Mouse (Mus musculus) forebrain, embryonic 15.5 days (tissue): Measurements from ENCODE around the gene Fbn1. TPM values are rescaled to one million over a fixed set of nuclear protein-coding genes. Genes with fewer than 3 reads are reported as not detected.
A peak's percentile ranks its signal among the peaks of the same experiment; 100 is the strongest.

Experiments
- ATAC-seq: fragments of 200-750 bp; cut with Nextera tagmentation; replicated peaks from 2 replicates; pipeline ENCODE4 v1.8.0; 2017; ENCODE audit warnings: mild to moderate bottlenecking, moderate TSS enrichment, moderate library complexity
- H3K27ac ChIP-seq: fragments of 300-500 bp; sonication (generic); replicated peaks from 2 replicates; pipeline ENCODE4 v1.5.1; 2015; ENCODE audit warnings: mild to moderate bottlenecking, inconsistent platforms
- H3K27me3 ChIP-seq: fragments of 300-500 bp; sonication (generic); 2 replicates; pipeline ENCODE4 v1.6.1; 2015; ENCODE audit warnings: inconsistent platforms
- H3K36me3 ChIP-seq: fragments of 300-500 bp; sonication (generic); 2 replicates; pipeline ENCODE4 v1.6.1; 2015; ENCODE audit warnings: mild to moderate bottlenecking, inconsistent platforms
- H3K4me1 ChIP-seq: fragments of 300-500 bp; sonication (generic); 2 replicates; pipeline ENCODE4 v1.6.1; 2015; ENCODE audit warnings: inconsistent platforms
- H3K4me2 ChIP-seq: fragments of 300-500 bp; sonication (generic); replicated peaks from 2 replicates; pipeline ENCODE4 v1.6.1; 2015; ENCODE audit warnings: mild to moderate bottlenecking, inconsistent platforms
- H3K4me3 ChIP-seq: fragments of 300-500 bp; sonication (generic); 2 replicates; pipeline ENCODE4 v1.5.1; 2015; ENCODE audit warnings: mild to moderate bottlenecking, inconsistent platforms
- H3K9ac ChIP-seq: fragments of 300-500 bp; sonication (generic); replicated peaks from 2 replicates; pipeline ENCODE4 v1.6.1; 2015; ENCODE audit warnings: mild to moderate bottlenecking, inconsistent platforms
- H3K9me3 ChIP-seq: fragments of 300-500 bp; sonication (generic); 2 replicates; pipeline ENCODE4 v1.6.1; 2016; ENCODE audit warnings: inconsistent platforms
- WGBS: fragments of 180-500 bp; shearing (Covaris S2); methylation state at CpG from one replicate; pipeline ENCODE4 v1.1.7; 2015; ENCODE audit warnings: mixed read lengths; 5-methylcytosine and 5-hydroxymethylcytosine counted together
- polyA plus RNA-seq: library from polyadenylated mRNA; unstranded; fragments of >200 nt; fragmentation: Nextera tagmentation; extraction: Ambion mirVana; gene quantifications from 2 replicates; pipeline ENCODE4 v1.2.1, GENCODE M21; 2015

Gene Fbn1
- polyA plus RNA-seq, 1 experiment from 2014 or later, result 2.2 TPM

DNA sequence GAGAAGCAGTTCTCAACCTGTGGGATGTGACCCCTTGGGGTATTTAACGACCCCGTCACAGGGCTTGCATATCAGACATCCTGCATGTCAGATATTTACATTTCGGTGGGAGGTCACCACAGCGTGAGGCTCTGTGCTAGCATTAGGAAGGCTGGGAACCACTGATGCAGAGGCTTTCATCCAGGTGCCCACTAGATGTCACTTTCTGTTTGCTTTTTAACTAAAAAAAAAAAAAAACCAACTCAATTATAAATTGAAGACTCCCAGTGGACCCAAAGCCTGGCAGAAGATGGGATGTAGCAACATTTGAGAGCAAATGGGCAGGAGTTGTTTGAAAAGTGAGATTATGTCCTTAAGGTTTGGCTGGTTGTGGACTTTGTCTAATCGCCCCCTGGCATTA, 244.7 kb downstream of the Fbn1 start:
- H3K9ac ChIP-seq, result no peak overlapping the region
- no peak overlapping the region for H3K27ac ChIP-seq
- H3K9me3 ChIP-seq, result no peaks in the 10 kb centered on the region
- H3K36me3 ChIP-seq, result peaks cover 3% of the 10 kb centered on the region; the same call in 1 of the 2 replicates
- ATAC-seq, result peak; percentile 60; the same call in 1 of the 2 replicates
- H3K27me3 ChIP-seq, result no peaks in the 10 kb centered on the region
- H3K4me2 ChIP-seq, result no peak overlapping the region
- no peaks in the 10 kb centered on the region; the same call in 1 of the 2 replicates for H3K4me1 ChIP-seq
- 34% methylated on average over 5 of the region's 5 CpGs for WGBS
- no peak overlapping the region for H3K4me3 ChIP-seq

DNA sequence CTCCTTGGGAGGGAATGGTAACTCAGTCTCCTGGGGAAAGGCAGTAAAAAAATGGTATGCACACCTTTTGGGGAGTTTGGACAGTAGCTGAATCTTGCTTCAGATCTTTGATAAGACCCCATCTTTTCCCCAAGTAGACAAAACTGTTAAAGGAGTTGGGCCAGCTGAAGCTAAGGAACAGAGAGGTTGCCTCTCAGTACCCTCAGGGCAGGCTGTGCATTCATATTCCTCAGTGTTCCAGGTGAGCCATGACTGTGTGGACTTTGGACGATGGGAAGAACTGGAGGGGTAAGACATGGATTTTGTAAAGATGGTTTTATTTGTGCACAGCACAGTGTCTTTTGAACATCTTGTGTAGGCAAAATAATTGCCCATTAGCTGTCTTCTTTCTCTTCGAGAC, 247.5 kb downstream of the Fbn1 start:
- Histone ChIP-seq H3K4me3 (no peak overlapping the region), H3K27ac (no peak overlapping the region), H3K27me3 (no peaks in the 10 kb centered on the region), H3K9ac (no peak overlapping the region), H3K36me3 (peaks cover 16% of the 10 kb centered on the region; the same call in 1 of the 2 replicates), H3K4me2 (no peak overlapping the region), H3K9me3 (no peaks in the 10 kb centered on the region), H3K4me1 (no peaks in the 10 kb centered on the region; the same call in 1 of the 2 replicates)
- WGBS, result 85% methylated on average over 2 of the region's 2 CpGs
- no peak for ATAC-seq

DNA sequence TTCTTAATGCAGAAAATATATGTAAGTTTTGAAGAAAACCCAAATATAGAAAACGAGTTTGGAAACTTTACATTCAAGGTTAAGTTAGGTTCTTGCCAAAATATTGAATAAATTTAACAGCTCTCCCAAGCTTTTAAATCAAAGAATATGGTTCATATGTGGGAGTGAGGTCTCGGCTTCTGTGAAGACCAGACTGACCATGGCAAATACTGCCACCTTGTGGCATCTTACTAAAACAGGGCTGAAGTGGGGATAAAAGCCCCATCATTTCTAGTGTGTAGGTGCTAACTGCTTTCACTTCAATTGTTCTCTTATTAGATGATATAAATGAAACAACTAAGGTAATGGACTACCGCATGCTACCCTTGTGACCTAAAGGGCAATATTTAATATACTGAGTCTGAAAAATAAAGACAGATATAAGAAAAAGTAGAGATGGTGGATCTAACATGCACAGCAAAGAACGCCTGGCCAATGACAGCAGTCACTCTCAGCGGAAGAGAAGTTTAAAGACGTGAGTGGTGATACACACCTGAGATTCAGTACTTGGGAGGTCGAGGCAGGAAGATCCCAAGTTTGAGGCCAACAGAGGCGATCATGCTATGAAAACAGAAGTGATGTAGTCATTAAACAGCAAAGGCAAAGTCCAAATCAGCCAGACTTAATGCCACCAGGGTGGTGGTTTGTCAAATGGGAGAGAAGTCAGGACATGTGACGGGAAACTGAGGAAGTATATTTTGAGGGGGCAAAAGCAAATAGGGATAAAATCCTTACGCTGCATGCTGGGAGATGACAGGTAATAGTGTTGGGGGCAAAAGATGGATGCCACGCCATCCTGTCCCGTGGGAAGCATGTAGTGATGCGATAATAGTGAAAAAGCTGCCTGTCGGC, 248.3 kb downstream of the Fbn1 start:
- no peak for ATAC-seq
- Histone ChIP-seq H3K4me2 (no peak overlapping the region), H3K4me1 (no peaks in the 10 kb centered on the region; the same call in 1 of the 2 replicates), H3K36me3 (peaks cover 19% of the 10 kb centered on the region), H3K27ac (no peak overlapping the region), H3K9ac (no peak overlapping the region), H3K4me3 (no peak overlapping the region), H3K27me3 (no peaks in the 10 kb centered on the region), H3K9me3 (no peaks in the 10 kb centered on the region)
- 86% methylated on average over 14 of the region's 14 CpGs for WGBS

GRCm38 (mm10) chr2:125255886-125256285, 251.9 kb downstream of the Fbn1 start:
- no peaks in the 10 kb centered on the region for H3K9me3 ChIP-seq
- H3K4me1 ChIP-seq, result no peaks in the 10 kb centered on the region
- H3K9ac ChIP-seq, result no peak overlapping the region
- no peak overlapping the region for H3K4me3 ChIP-seq
- no peak overlapping the region for H3K27ac ChIP-seq
- no peak for ATAC-seq
- no peak overlapping the region for H3K4me2 ChIP-seq
- WGBS, result 98% methylated on average over 3 of the region's 3 CpGs
- no peaks in the 10 kb centered on the region for H3K27me3 ChIP-seq
- H3K36me3 ChIP-seq, result peaks cover 31% of the 10 kb centered on the region

- no peak for ATAC-seq
- H3K36me3 ChIP-seq, result peaks cover 31% of the 10 kb centered on the region
- no peak overlapping the region for H3K9ac ChIP-seq
- H3K4me1 ChIP-seq, result no peaks in the 10 kb centered on the region
- no peak overlapping the region for H3K4me3 ChIP-seq
- no peaks in the 10 kb centered on the region for H3K27me3 ChIP-seq
- WGBS, result 95% methylated on average over 3 of the region's 3 CpGs
- H3K4me2 ChIP-seq, result no peak overlapping the region
- H3K27ac ChIP-seq, result no peak overlapping the region
- no peaks in the 10 kb centered on the region for H3K9me3 ChIP-seq
These were observed 253.2 kb downstream of the Fbn1 start for GRCm38 (mm10) chr2:125254630-125255029.

- Histone ChIP-seq H3K9ac (no peak overlapping the region), H3K4me2 (no peak overlapping the region), H3K36me3 (peaks cover 31% of the 10 kb centered on the region), H3K27me3 (no peaks in the 10 kb centered on the region), H3K4me1 (peaks cover 5% of the 10 kb centered on the region), H3K27ac (no peak overlapping the region), H3K4me3 (no peak overlapping the region), H3K9me3 (no peaks in the 10 kb centered on the region)
- ATAC-seq, result no peak
- 97% methylated on average over 6 of the region's 6 CpGs for WGBS
These were observed 254.1 kb downstream of the Fbn1 start for GRCm38 (mm10) chr2:125253699-125254098.

DNA sequence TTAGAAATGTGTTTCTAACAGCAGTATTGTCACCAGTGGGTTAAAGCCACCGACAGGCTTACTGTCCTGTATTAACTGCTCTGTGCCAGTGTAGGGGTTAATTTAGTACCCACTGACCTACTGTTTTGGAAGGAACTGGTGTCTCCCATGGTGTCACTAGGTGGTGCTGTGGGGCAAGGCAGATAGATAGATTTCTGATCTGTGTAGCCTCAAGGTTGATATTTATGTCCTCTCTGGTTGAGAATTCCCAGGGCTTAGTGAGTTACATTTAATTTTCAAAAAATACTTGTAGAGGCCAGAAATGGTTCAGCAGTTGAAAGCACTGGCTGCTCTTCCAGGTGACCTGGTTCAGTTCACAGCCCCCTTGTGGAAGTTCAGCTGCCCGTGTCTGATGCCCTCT, 255.5 kb downstream of the Fbn1 start:
- Histone ChIP-seq H3K4me1 (peaks cover 13% of the 10 kb centered on the region), H3K4me3 (no peak overlapping the region), H3K9me3 (no peaks in the 10 kb centered on the region), H3K27ac (no peak overlapping the region), H3K4me2 (no peak overlapping the region), H3K9ac (no peak overlapping the region), H3K27me3 (no peaks in the 10 kb centered on the region), H3K36me3 (peaks cover 22% of the 10 kb centered on the region)
- no peak for ATAC-seq
- 75% methylated on average over 2 of the region's 2 CpGs for WGBS

DNA sequence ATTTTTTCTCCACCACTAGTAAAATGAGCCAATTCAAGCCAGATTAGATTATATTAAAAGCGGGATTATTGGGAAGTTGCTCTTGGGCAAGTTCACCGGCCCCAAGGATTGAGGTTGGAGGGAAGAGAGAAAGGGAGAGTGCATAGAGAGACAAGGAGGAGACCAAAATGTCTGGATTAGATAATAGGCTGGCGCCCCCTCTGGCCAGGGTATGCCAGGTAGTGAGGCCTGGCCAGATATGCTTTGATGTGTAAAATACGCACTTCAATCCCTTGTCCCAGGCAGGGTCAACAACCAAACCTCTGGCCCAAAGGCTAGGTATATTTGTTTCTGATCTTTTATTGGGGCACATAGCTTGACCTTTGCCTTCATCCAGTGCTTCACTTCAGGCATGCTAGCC, 256.0 kb downstream of the Fbn1 start:
- Histone ChIP-seq H3K27ac (no peak overlapping the region), H3K27me3 (no peaks in the 10 kb centered on the region), H3K36me3 (peaks cover 18% of the 10 kb centered on the region), H3K4me2 (no peak overlapping the region), H3K4me1 (peaks cover 13% of the 10 kb centered on the region), H3K9ac (no peak overlapping the region), H3K4me3 (no peak overlapping the region), H3K9me3 (no peaks in the 10 kb centered on the region)
- no peak for ATAC-seq
- 85% methylated on average over 4 of the region's 4 CpGs for whole genome bisulfite sequencing

Other genes starting within 250 kb of the Fbn1 start
- 0.09 and 0.23 TPM in 2 replicates for gene Gm9913, start 2.9 kb downstream of the Fbn1 start, polyA plus RNA-seq
- gene Cep152, start 117.1 kb upstream of the Fbn1 start, polyA plus RNA-seq, result 4.4 and 4.5 TPM in 2 replicates
- gene Eid1, start 165.1 kb upstream of the Fbn1 start, polyA plus RNA-seq, result 314 and 348 TPM in 2 replicates
- 1.5 and 1.6 TPM in 2 replicates for gene Shc4, start 216.2 kb upstream of the Fbn1 start, polyA plus RNA-seq